ENCODE assay signal across 9 mouse cellular contexts in genomic region chr13:113045458-113046110, GRCm38 (mm10). TPM values are rescaled to one million over a fixed set of nuclear protein-coding genes. Genes with fewer than 3 reads are reported as not detected.
A peak's percentile ranks its signal among the peaks of the same experiment; 100 is the strongest.
DNase-seq lines count a peak whose midpoint lies in the region; ATAC-seq and TF ChIP-seq lines count a peak whose summit lies in the region.
"Had no signal": no experiment of that assay in that cellular context is flagged by ENCODE, and none has a peak within 500 bp of the region (broad histone marks: within the 10 kb centered on the region; RNA-seq: fewer than 3 reads in every experiment).

No protein-coding gene starts in this region.

- peak overlapping the region; percentile 93 for H3K27ac ChIP-seq in lung, embryonic 14.5 days (ENCODE audit: low read depth)
- peak overlapping the region; percentile 93 for H3K27ac ChIP-seq in embryonic facial prominence, embryonic 15.5 days (replicated peaks)
- H3K27ac ChIP-seq in intestine, postnatal 0 days (ENCODE audit: low read depth, low read length) = 0 out of 2 replicates have a peak overlapping the region, but pooled peaks have one; percentile 6
- H3K27ac ChIP-seq in neural tube, embryonic 15.5 days (replicated peaks) = peak overlapping the region; percentile 37; the same call in 1 of the 2 replicates

- DNase-seq in lung, embryonic 14.5 days = peak; percentile 73
- DNase-seq in lung, postnatal 14 days = no peak
- no peak for DNase-seq in left cerebral cortex, postnatal 10 days (ENCODE audit: extremely low spot score in 1 of 2, low spot score in 2 of 2)
- no peak for DNase-seq in c-Kit-positive CD71-positive TER-119-positive erythroid progenitor cells, embryonic 14.5 days (ENCODE audit: low spot score)
- DNase-seq in cerebellum, adult 11 months = no peak

- no peak for ATAC-seq in lung, embryonic 14.5 days (ENCODE audit: insufficient read depth)
- no peak for ATAC-seq in embryonic facial prominence, embryonic 15.5 days (ENCODE audit: insufficient number of reproducible peaks, low FRiP score, low TSS enrichment, low read depth)
- ATAC-seq in intestine, postnatal 0 days = no peak
- no peak for ATAC-seq in neural tube, embryonic 15.5 days (ENCODE audit: low FRiP score)

- TF ChIP-seq CTCF in lung, embryonic 14.5 days (IDR thresholded peaks at IDR 0.05; ENCODE audit: low read depth) = no peak
- no peak for TF ChIP-seq CTCF in intestine, postnatal 0 days (IDR thresholded peaks at IDR 0.05; ENCODE audit: low read depth)

- no peaks in the 10 kb centered on the region for H3K27me3 ChIP-seq in lung, embryonic 14.5 days (ENCODE audit: insufficient read depth, low read length)
- no peaks in the 10 kb centered on the region for H3K27me3 ChIP-seq in embryonic facial prominence, embryonic 15.5 days
- no peaks in the 10 kb centered on the region for H3K27me3 ChIP-seq in intestine, postnatal 0 days (replicated peaks; ENCODE audit: control insufficient read depth, insufficient read depth, low read length)
- H3K27me3 ChIP-seq in neural tube, embryonic 15.5 days (replicated peaks) = peaks cover 3% of the 10 kb centered on the region; the same call in 1 of the 2 replicates

- no peaks in the 10 kb centered on the region for H3K9me3 ChIP-seq in lung, embryonic 14.5 days (ENCODE audit: low read depth, low read length)
- H3K9me3 ChIP-seq in embryonic facial prominence, embryonic 15.5 days (replicated peaks) = no peaks in the 10 kb centered on the region
- no peaks in the 10 kb centered on the region for H3K9me3 ChIP-seq in intestine, postnatal 0 days (ENCODE audit: control insufficient read depth)
- no peaks in the 10 kb centered on the region for H3K9me3 ChIP-seq in neural tube, embryonic 15.5 days (replicated peaks)

- intact Hi-C loops in left cerebral cortex, postnatal 10 days (cut with DNase I) = loop anchor here (5.0 kb wide), 3 partner anchors 92 to 572 kb away; partner anchors contain the start of gene Snx18

- H3K9ac ChIP-seq in lung, embryonic 14.5 days = peak overlapping the region; percentile 78
- H3K9ac ChIP-seq in embryonic facial prominence, embryonic 15.5 days = peak overlapping the region; percentile 55
- 0 out of 2 replicates have a peak overlapping the region, but pooled peaks have one; percentile 11 for H3K9ac ChIP-seq in intestine, postnatal 0 days (ENCODE audit: low read depth, low read length)
- peak overlapping the region; percentile 48 for H3K9ac ChIP-seq in neural tube, embryonic 15.5 days (replicated peaks)

- 5% methylated on average over 18 of the region's 18 CpGs for WGBS in lung, embryonic 14.5 days
- WGBS in embryonic facial prominence, embryonic 15.5 days = 9% methylated on average over 18 of the region's 18 CpGs
- WGBS in intestine, postnatal 0 days = 12% methylated on average over 18 of the region's 18 CpGs
- 21% methylated on average over 18 of the region's 18 CpGs for WGBS in neural tube, embryonic 15.5 days

- H3K4me1 ChIP-seq in lung, embryonic 14.5 days (ENCODE audit: insufficient read depth) = no peaks in the 10 kb centered on the region
- peaks cover 10% of the 10 kb centered on the region; the same call in 1 of the 2 replicates for H3K4me1 ChIP-seq in embryonic facial prominence, embryonic 15.5 days
- H3K4me1 ChIP-seq in intestine, postnatal 0 days (replicated peaks; ENCODE audit: control insufficient read depth, insufficient read depth, low read length) = 0 out of 2 replicates have a peak, but pooled peaks cover 3% of the 10 kb centered on the region
- H3K4me1 ChIP-seq in neural tube, embryonic 15.5 days = peaks cover 8% of the 10 kb centered on the region; the same call in 1 of the 2 replicates

- peak overlapping the region; percentile 62 for H3K4me3 ChIP-seq in lung, embryonic 14.5 days (ENCODE audit: low read depth, low read length)
- peak overlapping the region; percentile 63 for H3K4me3 ChIP-seq in embryonic facial prominence, embryonic 15.5 days (replicated peaks)
- peak overlapping the region; percentile 41 for H3K4me3 ChIP-seq in intestine, postnatal 0 days (ENCODE audit: low read depth, low read length)
- H3K4me3 ChIP-seq in neural tube, embryonic 15.5 days (replicated peaks) = peak overlapping the region; percentile 50

- peak overlapping the region; percentile 57 for H3K4me2 ChIP-seq in lung, embryonic 14.5 days
- H3K4me2 ChIP-seq in embryonic facial prominence, embryonic 15.5 days (replicated peaks) = peak overlapping the region; percentile 56
- peak overlapping the region; percentile 55 for H3K4me2 ChIP-seq in intestine, postnatal 0 days (replicated peaks; ENCODE audit: low read depth)
- peak overlapping the region; percentile 80 for H3K4me2 ChIP-seq in neural tube, embryonic 15.5 days

- H3K36me3 ChIP-seq in lung, embryonic 14.5 days (ENCODE audit: insufficient read depth) = peaks cover 17% of the 10 kb centered on the region
- peaks cover 16% of the 10 kb centered on the region for H3K36me3 ChIP-seq in embryonic facial prominence, embryonic 15.5 days
- no peaks in the 10 kb centered on the region for H3K36me3 ChIP-seq in intestine, postnatal 0 days (ENCODE audit: control insufficient read depth, insufficient read depth)
- H3K36me3 ChIP-seq in neural tube, embryonic 15.5 days = no peaks in the 10 kb centered on the region

RNA-seq across cellular contexts. Expression of gene Gpx8, which starts 0.6 kb away (rescaled TPM):
- 159 and 170 TPM in 2 replicates for polyA plus RNA-seq in lung, embryonic 14.5 days (2014; fragmentation: Nextera tagmentation; extraction: Ambion mirVana)
- polyA plus RNA-seq in embryonic facial prominence, embryonic 15.5 days (2015; fragmentation: Nextera tagmentation; extraction: Ambion mirVana) = 190 and 192 TPM in 2 replicates
- polyA plus RNA-seq in intestine, postnatal 0 days (2015; fragmentation: Nextera tagmentation; extraction: Ambion mirVana) = 50.4 and 51.7 TPM in 2 replicates
- polyA plus RNA-seq in neural tube, embryonic 15.5 days (2015; fragmentation: Nextera tagmentation; extraction: Ambion mirVana) = 59.3 and 62.5 TPM in 2 replicates
- total RNA-seq in left cerebral cortex, postnatal 10 days (2021) = 10 to 100 TPM; 13.9 to 16.3 TPM

RNA-seq across cellular contexts. Expression of gene Cdc20b, which starts 10.7 kb away (rescaled TPM):
- polyA plus RNA-seq in lung, embryonic 14.5 days (2014; fragmentation: Nextera tagmentation; extraction: Ambion mirVana) = 0.28 TPM in 1 of 2 replicates, not detected in the other
- polyA plus RNA-seq in embryonic facial prominence, embryonic 15.5 days (2015; fragmentation: Nextera tagmentation; extraction: Ambion mirVana) = 3.1 and 8.1 TPM in 2 replicates
- polyA plus RNA-seq in intestine, postnatal 0 days (2015; fragmentation: Nextera tagmentation; extraction: Ambion mirVana) = not detected in 2 replicates
- not detected in 2 replicates for polyA plus RNA-seq in neural tube, embryonic 15.5 days (2015; fragmentation: Nextera tagmentation; extraction: Ambion mirVana)
- total RNA-seq in left cerebral cortex, postnatal 10 days (2021) = not detected

RNA-seq across cellular contexts. Expression of gene Mcidas, which starts 51.9 kb away (rescaled TPM):
- 1.1 and 2.2 TPM in 2 replicates for polyA plus RNA-seq in lung, embryonic 14.5 days (2014; fragmentation: Nextera tagmentation; extraction: Ambion mirVana)
- polyA plus RNA-seq in embryonic facial prominence, embryonic 15.5 days (2015; fragmentation: Nextera tagmentation; extraction: Ambion mirVana) = 5.6 and 14.0 TPM in 2 replicates
- polyA plus RNA-seq in intestine, postnatal 0 days (2015; fragmentation: Nextera tagmentation; extraction: Ambion mirVana) = not detected in 2 replicates
- polyA plus RNA-seq in neural tube, embryonic 15.5 days (2015; fragmentation: Nextera tagmentation; extraction: Ambion mirVana) = 0.08 and 0.11 TPM in 2 replicates
- under 1 TPM; 0.13 to 0.24 TPM for total RNA-seq in left cerebral cortex, postnatal 10 days (2021)
- total RNA-seq: heart, postnatal 10 days had no signal

RNA-seq across cellular contexts. Expression of gene Gzma, which starts 55.2 kb away (rescaled TPM):
- not detected in 2 replicates for polyA plus RNA-seq in lung, embryonic 14.5 days (2014; fragmentation: Nextera tagmentation; extraction: Ambion mirVana)
- 0.39 TPM in 1 of 2 replicates, not detected in the other for polyA plus RNA-seq in embryonic facial prominence, embryonic 15.5 days (2015; fragmentation: Nextera tagmentation; extraction: Ambion mirVana)
- 4.2 and 4.9 TPM in 2 replicates for polyA plus RNA-seq in intestine, postnatal 0 days (2015; fragmentation: Nextera tagmentation; extraction: Ambion mirVana)
- polyA plus RNA-seq in neural tube, embryonic 15.5 days (2015; fragmentation: Nextera tagmentation; extraction: Ambion mirVana) = 92.2 TPM in 1 of 2 replicates, not detected in the other
- total RNA-seq in left cerebral cortex, postnatal 10 days (2021) = not detected

RNA-seq across cellular contexts. Expression of gene Ccno, which starts 58.0 kb away (rescaled TPM):
- polyA plus RNA-seq in lung, embryonic 14.5 days (2014; fragmentation: Nextera tagmentation; extraction: Ambion mirVana) = 5.2 and 5.8 TPM in 2 replicates
- polyA plus RNA-seq in embryonic facial prominence, embryonic 15.5 days (2015; fragmentation: Nextera tagmentation; extraction: Ambion mirVana) = 10.8 and 26.9 TPM in 2 replicates
- polyA plus RNA-seq in intestine, postnatal 0 days (2015; fragmentation: Nextera tagmentation; extraction: Ambion mirVana) = 0.10 and 0.12 TPM in 2 replicates
- 0.13 and 0.37 TPM in 2 replicates for polyA plus RNA-seq in neural tube, embryonic 15.5 days (2015; fragmentation: Nextera tagmentation; extraction: Ambion mirVana)
- 1 to 10 TPM in 1 of 2 experiments, under 1 TPM in 1; 0.97 to 1.5 TPM for total RNA-seq in left cerebral cortex, postnatal 10 days (2021)

Comparison
In these comparisons a context has a peak if more than half of its experiments do, and no peak if none do; other contexts are left out.
1. H3K27ac ChIP-seq: peak in every context shown above with its lines; median percentile 93 in lung, embryonic 14.5 days; 93 in embryonic facial prominence, embryonic 15.5 days; 37 in neural tube, embryonic 15.5 days; 6 in intestine, postnatal 0 days.
2. H3K9ac ChIP-seq: peak in every context shown above with its lines; median percentile 78 in lung, embryonic 14.5 days; 55 in embryonic facial prominence, embryonic 15.5 days; 48 in neural tube, embryonic 15.5 days; 11 in intestine, postnatal 0 days.